Mouse (Mus musculus): ENCODE data around the gene Olfr781. TPM values are rescaled to one million over a fixed set of nuclear protein-coding genes. Genes with fewer than 3 reads are reported as not detected.
"Not testable (repeated sequence)": the region's sequence is repeated elsewhere in the genome, so short reads cannot be mapped to it uniquely, and the experiment has no call there.

Olfr781 gene
- not detected in 2 replicates for polyA plus RNA-seq (2014; fragmentation: Nextera tagmentation; extraction: Ambion mirVana)

GRCm38 (mm10) chr10:129328554-129328953 is at the start of gene Olfr781:
Olfr781 (plus strand) TSS chr10:129328854.
- Histone ChIP-seq H3K4me3 (ENCODE audit: low read depth, low read length) (no peak within 1 kb of the TSS), H3K9me3 (ENCODE audit: control insufficient read depth, low read length) (no peaks in the 10 kb centered on the region), H3K4me1 (replicated peaks; ENCODE audit: control insufficient read depth, insufficient read depth, low read length) (no peaks in the 10 kb centered on the region), H3K27ac (ENCODE audit: low read depth, low read length) (no peak within 1 kb of the TSS), H3K4me2 (ENCODE audit: low read depth, low read length, severe bottlenecking) (no peak within 1 kb of the TSS), H3K27me3 (ENCODE audit: control insufficient read depth, insufficient read depth, low read length) (no peaks in the 10 kb centered on the region), H3K9ac (ENCODE audit: low read length) (no peak within 1 kb of the TSS), H3K36me3 (ENCODE audit: control insufficient read depth, insufficient read depth, low read length) (no peaks in the 10 kb centered on the region)
- ATAC-seq (replicated peaks; ENCODE audit: low FRiP score) (no peak), DNase-seq (ENCODE audit: low spot score) (no peak)

GRCm38 (mm10) chr10:129312973-129313372 is 15.7 kb upstream of the Olfr781 start:
- ATAC-seq (replicated peaks; ENCODE audit: low FRiP score); H3K9ac ChIP-seq (ENCODE audit: low read length); H3K27me3 ChIP-seq (ENCODE audit: control insufficient read depth, insufficient read depth, low read length); H3K36me3 ChIP-seq (ENCODE audit: control insufficient read depth, insufficient read depth, low read length); H3K4me1 ChIP-seq (replicated peaks; ENCODE audit: control insufficient read depth, insufficient read depth, low read length); H3K9me3 ChIP-seq (ENCODE audit: control insufficient read depth, low read length); H3K4me2 ChIP-seq (ENCODE audit: low read depth, low read length, severe bottlenecking); DNase-seq (ENCODE audit: low spot score); H3K27ac ChIP-seq (ENCODE audit: low read depth, low read length); H3K4me3 ChIP-seq (ENCODE audit: low read depth, low read length): not testable (repeated sequence)
- WGBS = 57% methylated on average over 1 of the region's 1 CpGs

- WGBS = no CpG with 5 or more reads among the region's 1 CpGs
- DNase-seq (ENCODE audit: low spot score); ATAC-seq (replicated peaks; ENCODE audit: low FRiP score); H3K27me3 ChIP-seq (ENCODE audit: control insufficient read depth, insufficient read depth, low read length); H3K9ac ChIP-seq (ENCODE audit: low read length); H3K27ac ChIP-seq (ENCODE audit: low read depth, low read length); H3K9me3 ChIP-seq (ENCODE audit: control insufficient read depth, low read length); H3K36me3 ChIP-seq (ENCODE audit: control insufficient read depth, insufficient read depth, low read length); H3K4me2 ChIP-seq (ENCODE audit: low read depth, low read length, severe bottlenecking); H3K4me3 ChIP-seq (ENCODE audit: low read depth, low read length); H3K4me1 ChIP-seq (replicated peaks; ENCODE audit: control insufficient read depth, insufficient read depth, low read length): not testable (repeated sequence)
Measured at GRCm38 (mm10) chr10:129313521-129313920, 15.1 kb upstream of the Olfr781 start.

DNA sequence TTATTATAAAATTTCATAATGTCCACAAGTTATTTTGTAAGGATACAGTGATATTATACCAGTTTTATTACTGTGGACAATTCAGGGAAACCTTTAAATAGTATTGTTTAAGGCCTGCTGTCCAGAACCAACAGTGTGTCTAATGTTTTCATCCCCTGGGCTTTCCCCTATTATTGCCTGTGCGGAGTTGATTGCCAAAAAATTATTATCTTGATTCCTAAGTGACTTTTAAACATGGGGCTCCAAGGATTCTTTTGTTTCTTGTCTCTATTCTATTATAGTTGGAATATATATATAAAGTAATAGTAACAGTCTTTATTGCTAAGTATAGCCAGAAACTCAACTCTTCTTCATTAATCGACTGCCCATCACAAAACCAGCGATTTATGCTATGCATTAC is 10.8 kb upstream of the Olfr781 start, which contains the start of gene Olfr780:
TSS of gene Olfr780 (plus strand) at position 301 of the 400 bp plus-strand sequence.
- H3K4me1 ChIP-seq (replicated peaks; ENCODE audit: control insufficient read depth, insufficient read depth, low read length) = no peaks in the 10 kb centered on the region
- no peaks in the 10 kb centered on the region for H3K9me3 ChIP-seq (ENCODE audit: control insufficient read depth, low read length)
- H3K27ac ChIP-seq (ENCODE audit: low read depth, low read length) = no peak within 1 kb of the TSS
- H3K4me3 ChIP-seq (ENCODE audit: low read depth, low read length) = no peak within 1 kb of the TSS
- H3K27me3 ChIP-seq (ENCODE audit: control insufficient read depth, insufficient read depth, low read length) = no peaks in the 10 kb centered on the region
- no peak for DNase-seq (ENCODE audit: low spot score)
- ATAC-seq (replicated peaks; ENCODE audit: low FRiP score) = no peak
- H3K9ac ChIP-seq (ENCODE audit: low read length) = no peak within 1 kb of the TSS
- WGBS = 84% methylated on average over 3 of the region's 3 CpGs
- H3K36me3 ChIP-seq (ENCODE audit: control insufficient read depth, insufficient read depth, low read length) = no peaks in the 10 kb centered on the region
- no peak within 1 kb of the TSS for H3K4me2 ChIP-seq (ENCODE audit: low read depth, low read length, severe bottlenecking)

GRCm38 (mm10) chr10:129348550-129348949 is 19.9 kb downstream of the Olfr781 start, which contains the start of gene Olfr782:
Olfr782 (plus strand) TSS chr10:129348850.
- no peaks in the 10 kb centered on the region for H3K4me1 ChIP-seq (replicated peaks; ENCODE audit: control insufficient read depth, insufficient read depth, low read length)
- 93% methylated on average over 3 of the region's 3 CpGs for WGBS
- ATAC-seq (replicated peaks; ENCODE audit: low FRiP score) (no peak), DNase-seq (ENCODE audit: low spot score) (no peak)
- H3K9me3 ChIP-seq (ENCODE audit: control insufficient read depth, low read length) = no peaks in the 10 kb centered on the region
- H3K9ac ChIP-seq (ENCODE audit: low read length) = no peak within 1 kb of the TSS
- no peak within 1 kb of the TSS for H3K27ac ChIP-seq (ENCODE audit: low read depth, low read length)
- no peaks in the 10 kb centered on the region for H3K36me3 ChIP-seq (ENCODE audit: control insufficient read depth, insufficient read depth, low read length)
- no peaks in the 10 kb centered on the region for H3K27me3 ChIP-seq (ENCODE audit: control insufficient read depth, insufficient read depth, low read length)
- H3K4me3 ChIP-seq (ENCODE audit: low read depth, low read length) = no peak within 1 kb of the TSS
- H3K4me2 ChIP-seq (ENCODE audit: low read depth, low read length, severe bottlenecking) = no peak within 1 kb of the TSS

GRCm38 (mm10) chr10:129352475-129352874 is 23.8 kb downstream of the Olfr781 start:
- DNase-seq (ENCODE audit: low spot score); H3K4me2 ChIP-seq (ENCODE audit: low read depth, low read length, severe bottlenecking); H3K4me1 ChIP-seq (replicated peaks; ENCODE audit: control insufficient read depth, insufficient read depth, low read length); H3K4me3 ChIP-seq (ENCODE audit: low read depth, low read length); H3K9ac ChIP-seq (ENCODE audit: low read length); H3K27ac ChIP-seq (ENCODE audit: low read depth, low read length); H3K36me3 ChIP-seq (ENCODE audit: control insufficient read depth, insufficient read depth, low read length); H3K27me3 ChIP-seq (ENCODE audit: control insufficient read depth, insufficient read depth, low read length); H3K9me3 ChIP-seq (ENCODE audit: control insufficient read depth, low read length); ATAC-seq (replicated peaks; ENCODE audit: low FRiP score): not testable (repeated sequence)
- 76% methylated on average over 2 of the region's 2 CpGs for WGBS

- WGBS = 86% methylated on average over 4 of the region's 4 CpGs
- not testable (repeated sequence) for H3K27me3 ChIP-seq (ENCODE audit: control insufficient read depth, insufficient read depth, low read length); H3K9ac ChIP-seq (ENCODE audit: low read length); H3K36me3 ChIP-seq (ENCODE audit: control insufficient read depth, insufficient read depth, low read length); H3K4me2 ChIP-seq (ENCODE audit: low read depth, low read length, severe bottlenecking); ATAC-seq (replicated peaks; ENCODE audit: low FRiP score); H3K4me1 ChIP-seq (replicated peaks; ENCODE audit: control insufficient read depth, insufficient read depth, low read length); H3K9me3 ChIP-seq (ENCODE audit: control insufficient read depth, low read length); H3K4me3 ChIP-seq (ENCODE audit: low read depth, low read length); H3K27ac ChIP-seq (ENCODE audit: low read depth, low read length); DNase-seq (ENCODE audit: low spot score)
Measured at GRCm38 (mm10) chr10:129356496-129356895, 27.8 kb downstream of the Olfr781 start.

GRCm38 (mm10) chr10:129357307-129357706 is 28.7 kb downstream of the Olfr781 start:
- H3K36me3 ChIP-seq (ENCODE audit: control insufficient read depth, insufficient read depth, low read length) = no peaks in the 10 kb centered on the region
- H3K4me3 ChIP-seq (ENCODE audit: low read depth, low read length) = no peak overlapping the region
- no peak overlapping the region for H3K9ac ChIP-seq (ENCODE audit: low read length)
- ATAC-seq (replicated peaks; ENCODE audit: low FRiP score) (no peak), DNase-seq (ENCODE audit: low spot score) (no peak)
- H3K4me2 ChIP-seq (ENCODE audit: low read depth, low read length, severe bottlenecking) = no peak overlapping the region
- no peak overlapping the region for H3K27ac ChIP-seq (ENCODE audit: low read depth, low read length)
- H3K27me3 ChIP-seq (ENCODE audit: control insufficient read depth, insufficient read depth, low read length) = no peaks in the 10 kb centered on the region
- H3K4me1 ChIP-seq (replicated peaks; ENCODE audit: control insufficient read depth, insufficient read depth, low read length) = no peaks in the 10 kb centered on the region
- 84% methylated on average over 5 of the region's 5 CpGs for WGBS
- H3K9me3 ChIP-seq (ENCODE audit: control insufficient read depth, low read length) = no peaks in the 10 kb centered on the region

- not testable (repeated sequence) for H3K4me3 ChIP-seq (ENCODE audit: low read depth, low read length); H3K4me1 ChIP-seq (replicated peaks; ENCODE audit: control insufficient read depth, insufficient read depth, low read length); H3K27ac ChIP-seq (ENCODE audit: low read depth, low read length); H3K4me2 ChIP-seq (ENCODE audit: low read depth, low read length, severe bottlenecking); ATAC-seq (replicated peaks; ENCODE audit: low FRiP score); H3K9me3 ChIP-seq (ENCODE audit: control insufficient read depth, low read length); DNase-seq (ENCODE audit: low spot score); H3K27me3 ChIP-seq (ENCODE audit: control insufficient read depth, insufficient read depth, low read length); H3K36me3 ChIP-seq (ENCODE audit: control insufficient read depth, insufficient read depth, low read length); H3K9ac ChIP-seq (ENCODE audit: low read length)
- WGBS = 86% methylated on average over 5 of the region's 5 CpGs
Measured at GRCm38 (mm10) chr10:129374051-129374450, 45.4 kb downstream of the Olfr781 start.

Measured in forebrain, embryonic 11.5 days (tissue).